Mouse (Mus musculus) CH12.LX (cell line): ENCODE measurements around the gene Nfkb2. TPM values are rescaled to one million over a fixed set of nuclear protein-coding genes. Genes with fewer than 3 reads are reported as not detected.

ENCODE experiments used
- DNase-seq: peaks from one replicate; pipeline ENCODE4 v3.0.0-alpha.2; 2013; ENCODE audit errors: extremely low read depth
- H3K27ac ChIP-seq: 2 replicates; pipeline ENCODE4 v1.5.1; 2012; ENCODE audit warnings: low read depth, mild to moderate bottlenecking, control low read depth, moderate library complexity; ENCODE audit not compliant: insufficient read depth
- H3K27me3 ChIP-seq: replicated peaks from 2 replicates; pipeline ENCODE3; 2012; ENCODE audit warnings: inconsistent platforms
- H3K36me3 ChIP-seq, 2 experiments: replicated peaks in 1 of 2; 2 replicates each; pipeline versions ENCODE3 to v1.6.1; 2012; ENCODE audit warnings: inconsistent platforms in 1 of 2, low read length in 1 of 2, mild to moderate bottlenecking in 1 of 2, mixed read lengths in 1 of 2, moderate library complexity in 1 of 2; ENCODE audit not compliant: control insufficient read depth in 1 of 2, insufficient read depth in 1 of 2
- H3K4me1 ChIP-seq, 2 experiments: 2 replicates each; pipeline ENCODE4 v1.6.1; 2012; ENCODE audit warnings: inconsistent platforms in 1 of 2, moderate library complexity in 1 of 2; ENCODE audit not compliant: insufficient read depth in 2 of 2, control insufficient read depth in 1 of 2
- H3K4me2 ChIP-seq: 2 replicates; pipeline ENCODE4 v1.6.1; 2012; ENCODE audit warnings: low read depth, mild to moderate bottlenecking, control low read depth; ENCODE audit not compliant: poor library complexity, insufficient read depth, severe bottlenecking
- H3K4me3 ChIP-seq, 3 experiments: fragments of 150-350 bp in 1 of 3; sonication (generic) in 1 of 3; replicated peaks in 1 of 3; 2 replicates each; pipeline versions ENCODE3 to v1.5.1; 2011 to 2012; ENCODE audit warnings: low read depth in 2 of 3, low read length in 2 of 3, mild to moderate bottlenecking in 2 of 3, moderate library complexity in 2 of 3, control low read depth in 1 of 3, improper control_type of control experiment in 1 of 3, inconsistent platforms in 1 of 3, mixed read lengths in 1 of 3; ENCODE audit not compliant: poor library complexity in 1 of 3
- H3K79me2 ChIP-seq: replicated peaks from 2 replicates; pipeline ENCODE4 v1.6.1; 2012; ENCODE audit warnings: mild to moderate bottlenecking, moderate library complexity; ENCODE audit not compliant: control insufficient read depth, poor library complexity, insufficient read depth, severe bottlenecking; ENCODE audit errors: extremely low read depth
- H3K9ac ChIP-seq: 2 replicates; pipeline ENCODE4 v1.6.1; 2012; ENCODE audit warnings: low read depth, mild to moderate bottlenecking, control low read depth, moderate library complexity; ENCODE audit not compliant: insufficient read depth
- H3K9me3 ChIP-seq: replicated peaks from 2 replicates; pipeline ENCODE3; 2012; ENCODE audit warnings: low read length, inconsistent platforms, mixed read lengths
- CHD1 ChIP-seq: IDR thresholded peaks from 2 replicates; pipeline ENCODE4 v1.6.1; 2012; ENCODE audit warnings: low read depth, low read length, improper control_type of control experiment, inconsistent platforms
- CHD2 ChIP-seq: IDR thresholded peaks from 2 replicates; pipeline ENCODE4 v1.6.1; 2011; ENCODE audit warnings: low read length, improper control_type of control experiment
- CTCF ChIP-seq, 2 experiments: IDR thresholded peaks in 1 of 2; conservative IDR thresholded peaks in 1 of 2; 2 replicates each; pipeline ENCODE4 v1.5.1; 2011 to 2012; ENCODE audit warnings: low read depth in 2 of 2, low read length in 2 of 2, improper control_type of control experiment in 1 of 2, inconsistent platforms in 1 of 2, mild to moderate bottlenecking in 1 of 2, moderate library complexity in 1 of 2
- E2F4 ChIP-seq: IDR thresholded peaks from 2 replicates; pipeline ENCODE4 v1.6.1; 2011; ENCODE audit warnings: low read depth, low read length, improper control_type of control experiment; ENCODE audit not compliant: insufficient replicate concordance
- ELF1 ChIP-seq: IDR thresholded peaks from 2 replicates; pipeline ENCODE4 v1.6.1; 2014; ENCODE audit warnings: low read depth, mild to moderate bottlenecking, inconsistent platforms, low read length, improper control_type of control experiment
- ETS1 ChIP-seq: conservative IDR thresholded peaks from 2 replicates; pipeline ENCODE4 v1.6.1; 2012; ENCODE audit warnings: low read depth, mild to moderate bottlenecking, inconsistent platforms, low read length, improper control_type of control experiment, moderate library complexity
- HCFC1 ChIP-seq: IDR thresholded peaks from 2 replicates; pipeline ENCODE4 v1.6.1; 2012; ENCODE audit warnings: low read depth, mild to moderate bottlenecking, inconsistent platforms, low read length, improper control_type of control experiment
- IRF4 ChIP-seq: IDR thresholded peaks from 2 replicates; pipeline ENCODE4 v1.6.1; 2014; ENCODE audit warnings: low read depth, mild to moderate bottlenecking, inconsistent platforms, low read length, improper control_type of control experiment
- KAT2A ChIP-seq: IDR thresholded peaks from 2 replicates; pipeline ENCODE4 v1.6.1; 2012; ENCODE audit warnings: low read length, improper control_type of control experiment, inconsistent platforms; ENCODE audit not compliant: insufficient replicate concordance
- MAFK ChIP-seq: IDR thresholded peaks from 2 replicates; pipeline ENCODE4 v1.6.1; 2011; ENCODE audit warnings: low read length, improper control_type of control experiment; ENCODE audit not compliant: insufficient replicate concordance
- MAZ ChIP-seq: IDR thresholded peaks from 2 replicates; pipeline ENCODE4 v1.6.1; 2012; ENCODE audit warnings: low read depth, mild to moderate bottlenecking, inconsistent platforms, low read length, improper control_type of control experiment, moderate library complexity
- MXI1 ChIP-seq: IDR thresholded peaks from 2 replicates; pipeline ENCODE4 v1.6.1; 2011; ENCODE audit warnings: mild to moderate bottlenecking, low read depth, low read length, improper control_type of control experiment
- MYC ChIP-seq: IDR thresholded peaks from 2 replicates; pipeline ENCODE4 v1.6.1; 2011; ENCODE audit warnings: low read depth, mild to moderate bottlenecking, improper control_type of control experiment, low read length
- NELFE ChIP-seq: IDR thresholded peaks from 2 replicates; pipeline ENCODE4 v1.6.1; 2011; ENCODE audit warnings: low read depth, low read length, improper control_type of control experiment
- NRF1 ChIP-seq: IDR thresholded peaks from 2 replicates; pipeline ENCODE4 v1.6.1; 2014; ENCODE audit warnings: low read depth, mild to moderate bottlenecking, inconsistent platforms, low read length, improper control_type of control experiment, moderate library complexity
- POLR2A ChIP-seq: IDR thresholded peaks from 2 replicates; pipeline ENCODE4 v1.6.1; 2011; ENCODE audit warnings: low read depth, mild to moderate bottlenecking, improper control_type of control experiment, low read length
- RAD21 ChIP-seq: IDR thresholded peaks from 2 replicates; pipeline ENCODE4 v1.6.1; 2011; ENCODE audit warnings: low read depth, mild to moderate bottlenecking, low read length, improper control_type of control experiment, moderate library complexity
- SMC3 ChIP-seq: IDR thresholded peaks from 2 replicates; pipeline ENCODE4 v1.6.1; 2011; ENCODE audit warnings: low read depth, low read length, improper control_type of control experiment
- ZKSCAN1 ChIP-seq: IDR thresholded peaks from 2 replicates; pipeline ENCODE4 v1.6.1; 2012; ENCODE audit warnings: low read depth, inconsistent platforms, low read length, improper control_type of control experiment, borderline replicate concordance
- ZNF384 ChIP-seq: IDR thresholded peaks from 2 replicates; pipeline ENCODE4 v1.6.1; 2012; ENCODE audit warnings: low read depth, low read length, improper control_type of control experiment, inconsistent platforms
- dilution Hi-C: fragments of 300-500 bp; cut with MboI; formaldehyde crosslinking; loops from 2 replicates; pipeline ENCODE4 v1.14.3; 2020; ENCODE audit warnings: low sequenced_read_pairs; ENCODE audit not compliant: extremely low pct_unique_long_range_greater_than_20kb, extremely low pct_ligation_motif_present
- in situ Hi-C: fragments of 300-500 bp; cut with MboI; formaldehyde crosslinking; loops from 3 replicates; pipeline ENCODE4 v1.14.3; 2019; ENCODE audit warnings: low sequenced_read_pairs, low pct_ligation_motif_present, low pct_unique_long_range_greater_than_20kb, mixed read lengths
- polyA plus RNA-seq: library from polyadenylated mRNA; unstranded; fragments of >175 nt; gene quantifications from 2 replicates; pipeline ENCODE4 v1.2.1, GENCODE M21; 2012; ENCODE audit warnings: low read depth; ENCODE audit not compliant: insufficient read length
- total RNA-seq, 2 experiments: library from RNA; depleted of rRNA; stranded (reverse); fragments of 300-350 nt in 1 of 2; fragments of >200 nt in 1 of 2; gene quantifications; 2 replicates each; pipeline ENCODE4 v1.2.3; 2012 to 2014

The Nfkb2 gene
- total and polyA plus RNA-seq, 3 experiments = 44.3 to 71.7 (median 64.8) TPM

- dilution Hi-C loops = no loop called here
- Histone ChIP-seq H3K79me2 (no peaks in the 10 kb centered on the region), H3K4me2 (no peak overlapping the region), H3K27me3 (no peaks in the 10 kb centered on the region), H3K4me3 (no peak overlapping the region), H3K9ac (no peak overlapping the region), H3K36me3 (peaks cover 72 to 100% of the 10 kb centered on the region in 2 experiments), H3K27ac (no peak overlapping the region), H3K9me3 (no peaks in the 10 kb centered on the region), H3K4me1 (no peaks in the 10 kb centered on the region)
- no peak for TF ChIP-seq MXI1
- no peak for TF ChIP-seq KAT2A
- TF ChIP-seq E2F4 = no peak
- in situ Hi-C loops = no loop called here
- DNase-seq = no peak
Measured at GRCm38 (mm10) chr19:46264762-46265161, 39.4 kb upstream of the Nfkb2 start.

GRCm38 (mm10) chr19:46275307-46275706 lies 28.8 kb upstream of the Nfkb2 start:
- no peak for TF ChIP-seq MXI1
- TF ChIP-seq CHD1 = no peak
- peak; percentile 25 to 61; a peak in 2 of 4 replicates for TF ChIP-seq CTCF (conservative IDR thresholded peaks at IDR 0.05 in 1 of 2, IDR thresholded peaks at IDR 0.05 in 1 of 2; ENCODE audit: low read depth in 2 of 2, low read length in 2 of 2)
- TF ChIP-seq KAT2A = no peak
- TF ChIP-seq NELFE = no peak
- no peak for TF ChIP-seq ZKSCAN1
- peak; percentile 49 for TF ChIP-seq RAD21
- peak; percentile 33; the same call in 1 of the 2 replicates for TF ChIP-seq SMC3
- TF ChIP-seq ZNF384 = no peak
- TF ChIP-seq ETS1 = no peak
- no peak for TF ChIP-seq MAZ
- no peak for TF ChIP-seq E2F4
- TF ChIP-seq MYC = no peak
- no peak for TF ChIP-seq ELF1
- no peak for TF ChIP-seq HCFC1
- no peak for TF ChIP-seq CHD2
- no peak for TF ChIP-seq NRF1
- no peak for TF ChIP-seq IRF4
- TF ChIP-seq POLR2A = no peak
- no peak for TF ChIP-seq MAFK
- no peaks in the 10 kb centered on the region for H3K27me3 ChIP-seq
- no peaks in the 10 kb centered on the region for H3K79me2 ChIP-seq
- DNase-seq = peak; percentile 24
- in situ Hi-C loops = no loop called here
- H3K4me2 ChIP-seq = no peak overlapping the region
- no peaks in the 10 kb centered on the region for H3K4me1 ChIP-seq
- H3K9me3 ChIP-seq = peaks cover 4% of the 10 kb centered on the region
- H3K9ac ChIP-seq = no peak overlapping the region
- dilution Hi-C loops = no loop called here
- H3K4me3 ChIP-seq = no peak overlapping the region
- no peak overlapping the region for H3K27ac ChIP-seq
- peaks cover 53 to 79% of the 10 kb centered on the region in 2 experiments for H3K36me3 ChIP-seq
